7 mouse cellular contexts compared by ENCODE assay signal in genomic region chr2:118779504-118780480, GRCm38 (mm10). TPM values are rescaled to one million over a fixed set of nuclear protein-coding genes. Genes with fewer than 3 reads are reported as not detected.
DNase-seq lines count a peak whose midpoint lies in the region; ATAC-seq lines count a peak whose summit lies in the region.

Disp2 (plus strand) TSS chr2:118779719.

- H3K36me3 ChIP-seq in embryonic facial prominence, embryonic 10.5 days (replicated peaks): no peaks in the 10 kb centered on the region
- no peaks in the 10 kb centered on the region for H3K36me3 ChIP-seq in limb, embryonic 13.5 days
- no peaks in the 10 kb centered on the region for H3K36me3 ChIP-seq in midbrain, embryonic 15.5 days (replicated peaks)

- peaks cover 38% of the 10 kb centered on the region for H3K27me3 ChIP-seq in embryonic facial prominence, embryonic 10.5 days (replicated peaks; ENCODE audit: low read depth, poor library complexity, severe bottlenecking)
- H3K27me3 ChIP-seq in limb, embryonic 13.5 days: peaks cover 17% of the 10 kb centered on the region
- no peaks in the 10 kb centered on the region for H3K27me3 ChIP-seq in midbrain, embryonic 15.5 days (replicated peaks)

- no peak within 1 kb of the TSS; the same call in 1 of the 2 replicates for H3K9ac ChIP-seq in limb, embryonic 13.5 days
- peak within 1 kb of the TSS; percentile 72 for H3K9ac ChIP-seq in midbrain, embryonic 15.5 days

- peak; percentile 97 for DNase-seq in adrenal gland, postnatal 14 days
- DNase-seq in embryonic facial prominence, embryonic 10.5 days (ENCODE audit: low spot score): peak; percentile 96
- peak; percentile 99 for DNase-seq in heart, adult 11 months
- DNase-seq in kidney, adult 18-20 months: peak; percentile 94
- peak; percentile 69 to 82 for DNase-seq in spleen, adult 18-20 months

- ATAC-seq in limb, embryonic 13.5 days (ENCODE audit: low FRiP score, low read depth): peak; percentile 90
- ATAC-seq in midbrain, embryonic 15.5 days (replicated peaks): peak; percentile 97

- H3K4me1 ChIP-seq in embryonic facial prominence, embryonic 10.5 days: peaks cover 14% of the 10 kb centered on the region
- H3K4me1 ChIP-seq in limb, embryonic 13.5 days: peaks cover 10% of the 10 kb centered on the region
- peaks cover 23% of the 10 kb centered on the region for H3K4me1 ChIP-seq in midbrain, embryonic 15.5 days

- H3K27ac ChIP-seq in embryonic facial prominence, embryonic 10.5 days (replicated peaks): peak within 1 kb of the TSS; percentile 67
- no peak within 1 kb of the TSS for H3K27ac ChIP-seq in limb, embryonic 13.5 days
- H3K27ac ChIP-seq in midbrain, embryonic 15.5 days: peak within 1 kb of the TSS; percentile 88

- 11% methylated on average over 39 of the region's 39 CpGs for WGBS in embryonic facial prominence, embryonic 10.5 days
- 12% methylated on average over 39 of the region's 39 CpGs for WGBS in limb, embryonic 13.5 days
- WGBS in midbrain, embryonic 15.5 days: 9% methylated on average over 39 of the region's 39 CpGs

- peak within 1 kb of the TSS; percentile 73 for H3K4me2 ChIP-seq in limb, embryonic 13.5 days (replicated peaks)
- H3K4me2 ChIP-seq in midbrain, embryonic 15.5 days: peak within 1 kb of the TSS; percentile 69

- H3K4me3 ChIP-seq in embryonic facial prominence, embryonic 10.5 days: peak within 1 kb of the TSS; percentile 56
- peak within 1 kb of the TSS; percentile 43 for H3K4me3 ChIP-seq in limb, embryonic 13.5 days
- peak within 1 kb of the TSS; percentile 58 for H3K4me3 ChIP-seq in midbrain, embryonic 15.5 days

- H3K9me3 ChIP-seq in embryonic facial prominence, embryonic 10.5 days: no peaks in the 10 kb centered on the region
- no peaks in the 10 kb centered on the region for H3K9me3 ChIP-seq in limb, embryonic 13.5 days
- no peaks in the 10 kb centered on the region for H3K9me3 ChIP-seq in midbrain, embryonic 15.5 days

RNA-seq across cellular contexts. Expression of gene Disp2, which starts in this region (rescaled TPM):
- total RNA-seq in adrenal gland, postnatal 14 days (2021): 26.3 and 28.1 TPM in 2 replicates
- polyA plus RNA-seq in embryonic facial prominence, embryonic 10.5 days (2016; fragmentation: Nextera tagmentation; extraction: Ambion mirVana): 1.2 and 1.4 TPM in 2 replicates
- polyA plus RNA-seq in limb, embryonic 13.5 days (2015; fragmentation: Nextera tagmentation; extraction: Ambion mirVana): 0.13 and 0.22 TPM in 2 replicates
- polyA plus RNA-seq in midbrain, embryonic 15.5 days (2015; fragmentation: Nextera tagmentation; extraction: Ambion mirVana): 65.5 and 75.2 TPM in 2 replicates

Comparison
In these comparisons a context has a peak if more than half of its experiments do, and no peak if none do; other contexts are left out.
1. RNA of gene Disp2 (polyA plus RNA-seq): 65.5 to 75.2 TPM in midbrain, embryonic 15.5 days; 1.2 to 1.4 TPM in embryonic facial prominence, embryonic 10.5 days and 0.13 to 0.22 TPM in limb, embryonic 13.5 days; every median in the first group is over 10 times any median in the second.
2. Peak in ATAC-seq, H3K4me3 ChIP-seq and H3K4me2 ChIP-seq in limb, embryonic 13.5 days; RNA of the gene not detected or under 1 TPM.
3. Peak in every context shown above with its lines, with median percentiles within 50 percentile points of each other: DNase-seq and H3K4me3 ChIP-seq.